Mouse (Mus musculus): ENCODE data around the gene Kif18b.
A peak's percentile ranks its signal among the peaks of the same experiment; 100 is the strongest.

DNA sequence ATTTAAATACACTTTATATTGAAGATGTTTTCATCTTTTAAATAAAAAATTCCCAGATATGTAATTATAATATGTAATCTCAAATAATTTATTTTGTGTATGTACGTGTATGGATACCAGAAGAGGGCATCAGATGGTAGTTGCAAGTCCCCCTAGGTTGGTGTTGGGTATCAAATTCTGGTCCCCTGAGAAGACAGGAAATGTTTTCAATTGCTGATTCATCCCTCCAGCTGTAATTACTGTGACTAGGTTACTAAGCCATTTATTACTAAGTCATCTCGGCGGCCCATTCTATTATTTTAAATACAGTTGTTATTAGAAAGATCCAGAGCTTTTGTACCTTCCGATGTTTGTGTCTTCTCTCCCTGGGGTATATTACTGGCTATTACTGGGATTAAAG is 6.8 kb downstream of the Kif18b start:
- TF ChIP-seq CTCF (IDR thresholded peaks at IDR 0.05; ENCODE audit: low read depth) (0 out of 2 replicates have a peak, but pooled peaks have one; percentile 11), EP300 (optimal IDR thresholded peaks at IDR 0.05) (no peak)

Data from stomach, postnatal 0 days (tissue).